Mouse (Mus musculus): ENCODE data around the gene Pdik1l.

DNA sequence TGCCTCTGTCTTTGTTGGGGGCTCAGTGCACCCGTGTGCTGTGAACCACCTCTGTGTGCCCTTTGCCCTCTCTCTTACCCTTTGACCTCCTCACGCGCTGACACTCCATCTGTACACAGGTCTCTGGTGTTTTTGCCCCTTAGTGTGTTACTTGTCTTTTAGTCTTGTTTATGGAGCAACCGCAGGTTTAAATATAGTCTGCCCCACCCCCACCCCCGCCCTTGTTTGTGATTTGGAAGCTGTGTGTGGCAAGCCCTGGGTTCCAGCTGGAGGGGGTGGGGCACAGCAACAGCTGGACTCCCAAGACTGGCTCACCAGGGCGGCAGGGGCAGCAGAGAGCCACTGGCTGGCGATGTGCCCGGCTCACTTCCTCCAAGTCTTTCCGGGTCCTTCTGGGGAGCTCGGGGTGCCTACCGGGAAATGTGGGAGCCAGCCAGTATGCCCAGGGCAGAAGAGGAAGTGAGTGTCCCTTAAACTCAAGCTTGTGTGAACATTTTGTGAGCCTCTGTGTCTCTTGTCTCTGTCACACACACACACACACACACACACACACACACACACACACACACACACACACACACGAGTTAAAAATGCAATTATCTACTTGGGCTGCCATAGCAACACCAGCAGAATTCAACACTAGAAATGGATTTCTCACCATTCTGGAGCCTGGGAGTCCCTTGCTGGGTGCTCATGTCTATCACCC, 19.8 kb upstream of the Pdik1l start:
- TF ChIP-seq CTCF (IDR thresholded peaks at IDR 0.05; ENCODE audit: low read depth, low read length): no peak
- no peak for TF ChIP-seq POLR2A (IDR thresholded peaks at IDR 0.05; ENCODE audit: borderline replicate concordance, low read depth, low read length)

All from bone marrow macrophage, adult 2 months (primary cell).